15 mouse cellular contexts compared by ENCODE assay signal in genomic region chr10:117666947-117667630, GRCm38 (mm10).
"Had no signal": no experiment of that assay in that cellular context is flagged by ENCODE, and none has a peak within 500 bp of the region (broad histone marks: within the 10 kb centered on the region; RNA-seq: fewer than 3 reads in every experiment).

No protein-coding gene starts in this region.

- DNase-seq: cerebellum, adult 9-10 months; cerebellum, adult 9-11 months; cerebellum, postnatal 10 days; cerebellum, postnatal 14 days; cerebellum, postnatal 25 days; cerebellum, postnatal 36 days; embryo, embryonic 11 days; forebrain, postnatal 0 days; gastrocnemius, adult 2 months; gastrocnemius, postnatal 10 days; gastrocnemius, postnatal 14 days; gastrocnemius, postnatal 25 days; gastrocnemius, postnatal 36 days; heart, adult 11 months; heart, adult 2 months had no signal
